11 mouse cellular contexts compared by ENCODE assay signal in genomic region chr3:79129044-79129600, GRCm38 (mm10).
DNase-seq lines count a peak whose midpoint lies in the region; ATAC-seq and TF ChIP-seq lines count a peak whose summit lies in the region.
"Had no signal": no experiment of that assay in that cellular context is flagged by ENCODE, and none has a peak within 500 bp of the region (broad histone marks: within the 10 kb centered on the region; RNA-seq: fewer than 3 reads in every experiment).

No protein-coding gene starts in this region.

- ATAC-seq in embryonic facial prominence, embryonic 11.5 days (replicated peaks; ENCODE audit: insufficient number of reproducible peaks, low FRiP score, low TSS enrichment, low read depth), result no peak
- peak; percentile 79 for ATAC-seq in Patski
- no peak for ATAC-seq in megakaryocyte-erythroid progenitor cell, adult 5-6 weeks (replicated peaks; ENCODE audit: low FRiP score, low TSS enrichment, poor library complexity, severe bottlenecking)

- H3K27ac ChIP-seq in embryonic facial prominence, embryonic 11.5 days (replicated peaks; ENCODE audit: low read depth, low read length), result no peak overlapping the region
- no peak overlapping the region for H3K27ac ChIP-seq in embryonic facial prominence, embryonic 10.5 days (replicated peaks)
- peak overlapping the region; percentile 50 for H3K27ac ChIP-seq in left cerebral cortex, adult 2 months
- H3K27ac ChIP-seq: limb, embryonic 15.5 days; midbrain, embryonic 12.5 days had no signal

- no peak for TF ChIP-seq CTCF in left cerebral cortex, adult 2 months (IDR thresholded peaks at IDR 0.05)
- no peak for TF ChIP-seq CTCF in Patski (IDR thresholded peaks at IDR 0.05)

- in situ Hi-C loops in Patski (cut with MboI; ENCODE audit: low pct_unique_long_range_greater_than_20kb), result no loop called here

- H3K4me1 ChIP-seq in embryonic facial prominence, embryonic 11.5 days (ENCODE audit: control insufficient read depth, insufficient read depth, low read length), result no peaks in the 10 kb centered on the region
- H3K4me1 ChIP-seq in embryonic facial prominence, embryonic 10.5 days, result no peaks in the 10 kb centered on the region

- H3K27me3 ChIP-seq in embryonic facial prominence, embryonic 11.5 days (ENCODE audit: control insufficient read depth, insufficient read depth, low read length), result no peaks in the 10 kb centered on the region
- no peaks in the 10 kb centered on the region for H3K27me3 ChIP-seq in embryonic facial prominence, embryonic 10.5 days (replicated peaks; ENCODE audit: low read depth, poor library complexity, severe bottlenecking)
- H3K27me3 ChIP-seq in Patski, result no peaks in the 10 kb centered on the region
- H3K27me3 ChIP-seq: limb, embryonic 15.5 days; midbrain, embryonic 12.5 days had no signal

- intact Hi-C loops in left cerebral cortex, adult 2 months (cut with DNase I), result no loop called here
- intact Hi-C loops in left cerebral cortex, postnatal 4 days (cut with DNase I), result no loop called here

- no peak overlapping the region for H3K4me2 ChIP-seq in embryonic facial prominence, embryonic 11.5 days (ENCODE audit: low read depth, low read length)
- H3K4me2 ChIP-seq: limb, embryonic 15.5 days; midbrain, embryonic 12.5 days had no signal

- no peaks in the 10 kb centered on the region for H3K36me3 ChIP-seq in embryonic facial prominence, embryonic 11.5 days (replicated peaks; ENCODE audit: control insufficient read depth, insufficient read depth, low read depth, low read length)
- no peaks in the 10 kb centered on the region for H3K36me3 ChIP-seq in embryonic facial prominence, embryonic 10.5 days (replicated peaks)
- H3K36me3 ChIP-seq: limb, embryonic 15.5 days; midbrain, embryonic 12.5 days had no signal

- H3K4me3 ChIP-seq in embryonic facial prominence, embryonic 11.5 days (ENCODE audit: low read depth, low read length), result no peak overlapping the region
- no peak overlapping the region for H3K4me3 ChIP-seq in embryonic facial prominence, embryonic 10.5 days
- H3K4me3 ChIP-seq in left cerebral cortex, adult 2 months, result no peak overlapping the region
- H3K4me3 ChIP-seq: limb, embryonic 15.5 days; midbrain, embryonic 12.5 days had no signal

- H3K9ac ChIP-seq in embryonic facial prominence, embryonic 11.5 days (replicated peaks; ENCODE audit: low read length), result no peak overlapping the region
- H3K9ac ChIP-seq: limb, embryonic 15.5 days; midbrain, embryonic 12.5 days had no signal

- H3K9me3 ChIP-seq in embryonic facial prominence, embryonic 11.5 days (replicated peaks; ENCODE audit: control insufficient read depth, low read length), result no peaks in the 10 kb centered on the region
- H3K9me3 ChIP-seq in embryonic facial prominence, embryonic 10.5 days, result no peaks in the 10 kb centered on the region
- H3K9me3 ChIP-seq: limb, embryonic 15.5 days; midbrain, embryonic 12.5 days had no signal

- 81% methylated on average over 6 of the region's 6 CpGs for WGBS in embryonic facial prominence, embryonic 11.5 days
- 84% methylated on average over 6 of the region's 6 CpGs for WGBS in embryonic facial prominence, embryonic 10.5 days

- POLR2A ChIA-PET in Patski (lab: Charles Lee), result interaction anchor here (1.2 to 1.5 kb wide), 3 partner anchors 27 to 52 kb away, joined by 3 to 4 read pairs (median 3); no protein-coding TSS in a partner anchor

- peak; percentile 27 for DNase-seq in embryonic facial prominence, embryonic 11.5 days (ENCODE audit: low spot score)
- no peak for DNase-seq in embryonic facial prominence, embryonic 10.5 days (ENCODE audit: low spot score)
- DNase-seq in left cerebral cortex, adult 2 months (ENCODE audit: extremely low spot score in 1 of 2, low spot score in 2 of 2), result no peak
- DNase-seq in left cerebral cortex, postnatal 4 days, result no peak
- DNase-seq in Patski (ENCODE audit: low read depth, low spot score), result peak; percentile 91
- DNase-seq in induced T-regulatory cell, adult 2 months (ENCODE audit: low read depth), result peak; percentile 32
- no peak for DNase-seq in gastrocnemius, adult 18-20 months (ENCODE audit: low spot score)
- DNase-seq: kidney, postnatal 25 days had no signal

- CTCF ChIA-PET in Patski (lab: Charles Lee), result interaction anchor here (1.1 to 3.1 kb wide), 10 partner anchors 10 to 73 kb away, joined by 3 to 12 read pairs (median 6); no protein-coding TSS in a partner anchor

Comparison
In these comparisons a context has a peak if more than half of its experiments do, and no peak if none do; other contexts are left out.
1. DNase-seq: peak in embryonic facial prominence, embryonic 11.5 days (single experiment), Patski (single experiment) and induced T-regulatory cell, adult 2 months (single experiment); none in embryonic facial prominence, embryonic 10.5 days (single experiment), left cerebral cortex, adult 2 months (0 of 2), left cerebral cortex, postnatal 4 days (single experiment) and gastrocnemius, adult 18-20 months (single experiment).